Mouse (Mus musculus): ENCODE data around the gene Ska2.

GRCm38 (mm10) chr11:87121864-87122263 lies 12.8 kb downstream of the Ska2 start:
- TF ChIP-seq CTCF (IDR thresholded peaks at IDR 0.05; ENCODE audit: low read depth, low read length) (no peak), POLR2A (IDR thresholded peaks at IDR 0.05; ENCODE audit: extremely low read depth, insufficient read depth, low read length) (no peak)
